Mouse (Mus musculus): ENCODE measurements around the gene Fcgr4.
A peak's percentile ranks its signal among the peaks of the same experiment; 100 is the strongest.
"Not testable (repeated sequence)": the region's sequence is repeated elsewhere in the genome, so short reads cannot be mapped to it uniquely, and the experiment has no call there.

The Fcgr4 gene

GRCm38 (mm10) chr1:171059203-171059602, 40.5 kb downstream of the Fcgr4 start:
- peak; percentile 53 for DNase-seq

- peak; percentile 28 for DNase-seq
Observed at GRCm38 (mm10) chr1:171060392-171060791, 41.7 kb downstream of the Fcgr4 start.

DNA sequence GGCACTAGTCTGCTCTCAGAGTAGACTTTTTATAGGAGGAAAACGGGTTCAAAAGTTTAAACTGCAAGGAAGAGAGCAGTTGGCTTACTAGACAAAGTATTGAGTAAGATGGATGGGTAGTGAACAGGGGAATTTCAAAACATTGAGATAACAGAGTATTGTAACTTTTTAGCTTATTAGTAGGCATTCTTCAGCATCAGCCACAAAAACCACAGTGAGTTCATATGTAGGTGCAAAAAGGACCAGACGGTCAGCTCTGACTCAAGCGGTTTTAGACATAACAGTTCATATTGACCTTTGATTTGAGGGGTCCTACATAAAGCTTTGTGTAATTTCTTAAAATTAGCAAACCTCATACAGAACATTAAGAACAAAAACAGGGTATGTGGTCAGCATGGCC, 42.8 kb downstream of the Fcgr4 start:
- DNase-seq: no peak

- peak; percentile 29 for DNase-seq
Observed at GRCm38 (mm10) chr1:171063569-171064490, 45.1 kb downstream of the Fcgr4 start.

DNA sequence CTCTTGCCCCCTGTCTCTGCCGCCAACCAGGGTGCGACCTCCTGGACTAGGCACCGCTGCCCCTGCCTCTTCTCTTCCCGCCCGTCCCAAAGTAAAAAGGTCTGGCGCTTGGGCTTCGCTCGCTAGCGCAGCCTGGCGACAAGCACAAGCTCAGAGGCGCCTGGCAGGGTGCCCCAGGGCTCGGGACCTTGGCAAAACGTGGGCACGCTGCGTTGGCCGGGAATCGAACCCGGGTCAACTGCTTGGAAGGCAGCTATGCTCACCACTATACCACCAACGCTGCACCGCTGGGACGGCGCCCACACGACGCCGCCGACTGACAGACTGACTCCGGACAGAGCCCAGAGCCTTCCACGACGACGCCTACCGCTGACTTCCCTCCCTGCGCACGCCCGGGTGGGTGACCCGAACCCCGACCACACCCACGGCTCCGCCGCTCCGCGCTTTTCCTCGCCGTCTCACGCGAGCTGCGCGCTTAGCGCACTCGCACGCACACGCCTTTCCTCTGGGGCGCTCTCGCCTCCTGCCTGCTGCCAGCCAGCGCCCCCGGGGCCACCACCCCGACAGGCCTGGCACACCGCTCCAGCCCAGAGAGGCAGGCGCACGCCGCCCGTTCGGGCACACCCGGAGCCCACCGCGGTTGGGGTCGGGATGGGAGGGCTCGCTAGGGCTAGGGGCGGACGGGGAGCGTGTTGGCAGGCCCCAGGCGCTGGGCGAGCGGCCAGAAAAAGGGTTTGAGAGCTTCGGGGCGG, 45.9 kb downstream of the Fcgr4 start, which contains the start of gene Fcgr3:
Gene Fcgr3, minus strand, starts transcription at position 445 of the 752 bp plus-strand sequence.
- DNase-seq: peak; percentile 70

GRCm38 (mm10) chr1:171065243-171065587, 46.5 kb downstream of the Fcgr4 start:
- peak; percentile 47 for DNase-seq

DNA sequence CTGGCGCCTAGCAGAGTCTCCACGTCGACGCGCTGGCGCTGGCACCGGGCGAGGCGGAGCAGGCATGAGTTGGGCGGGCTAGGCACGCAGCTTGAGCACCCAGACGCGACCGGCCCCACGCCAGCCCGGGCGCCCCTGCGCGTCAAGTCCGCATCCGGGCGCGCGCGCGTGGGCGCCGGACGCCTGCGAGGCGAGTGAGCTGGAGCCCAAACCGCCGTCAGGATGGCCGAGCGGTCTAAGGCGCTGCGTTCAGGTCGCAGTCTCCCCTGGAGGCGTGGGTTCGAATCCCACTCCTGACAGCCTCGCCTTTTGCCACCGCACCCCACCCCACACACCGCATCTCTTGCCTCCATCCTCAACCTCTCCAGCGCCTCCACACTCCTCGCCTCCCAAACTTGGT, 47.0 kb downstream of the Fcgr4 start:
- DNase-seq: not testable (repeated sequence)

- not testable (repeated sequence) for DNase-seq
Observed at GRCm38 (mm10) chr1:171066583-171066982, 47.9 kb downstream of the Fcgr4 start.

DNA sequence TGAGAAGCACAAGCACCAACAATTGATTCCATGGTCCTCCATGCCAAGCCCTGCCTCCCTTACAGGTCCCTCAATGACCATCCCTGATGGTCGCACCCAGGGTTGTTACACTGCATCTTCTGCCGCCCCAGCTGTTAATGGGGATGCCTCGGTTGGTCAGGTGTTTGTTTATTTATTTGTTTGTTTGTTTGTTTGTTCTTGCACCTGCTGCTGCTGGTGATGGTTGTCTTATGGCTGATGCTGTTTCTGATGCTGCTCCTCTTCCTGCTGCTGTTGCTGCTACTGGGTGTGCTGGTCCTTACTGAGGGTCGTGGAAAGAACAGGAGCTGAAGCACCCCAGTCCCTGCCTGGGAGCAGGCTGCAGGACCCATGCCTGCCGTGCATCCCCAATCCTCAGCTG, 49.2 kb downstream of the Fcgr4 start:
- DNase-seq: not testable (repeated sequence)

DNA sequence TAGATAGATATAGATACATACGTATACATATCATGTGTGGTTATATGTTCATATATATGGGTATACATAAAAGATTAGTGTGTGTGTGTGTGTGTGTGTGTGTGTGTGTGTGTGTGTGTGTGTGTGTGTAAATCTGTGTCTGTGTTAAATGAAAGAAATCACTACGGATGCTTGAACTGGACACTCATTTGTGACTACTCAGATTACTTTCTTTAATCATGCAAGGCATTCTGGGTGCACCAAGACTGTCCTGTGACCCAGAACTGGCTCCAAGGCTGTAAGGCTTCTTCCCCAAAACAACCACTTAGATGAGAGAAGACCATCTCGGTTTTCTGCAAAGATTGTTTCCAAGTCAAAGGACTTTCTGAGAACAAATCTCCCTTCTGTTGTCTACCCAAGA, 50.8 kb downstream of the Fcgr4 start:
- DNase-seq: not testable (repeated sequence)

GRCm38 (mm10) chr1:171070879-171071278, 52.2 kb downstream of the Fcgr4 start:
- DNase-seq: not testable (repeated sequence)

DNA sequence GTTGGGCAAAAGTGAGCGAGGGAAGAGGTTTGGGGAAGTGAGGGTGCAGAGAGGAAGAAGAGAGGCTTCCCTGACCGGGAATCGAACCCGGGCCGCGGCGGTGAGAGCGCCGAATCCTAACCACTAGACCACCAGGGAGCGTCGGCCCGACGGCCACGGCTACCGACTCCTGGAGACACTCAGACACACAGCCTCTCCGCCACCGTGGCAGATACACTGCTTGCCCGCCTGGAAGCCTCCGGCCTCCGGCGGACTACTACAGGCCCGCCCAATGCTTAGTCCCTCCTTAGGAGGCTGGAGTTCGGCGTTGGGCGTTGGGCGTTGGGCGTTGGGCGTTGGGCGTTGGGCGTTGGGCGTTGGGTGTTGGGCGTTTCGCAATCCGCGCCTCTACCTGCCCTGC, 53.0 kb downstream of the Fcgr4 start:
- DNase-seq: not testable (repeated sequence)

GRCm38 (mm10) chr1:171072217-171072616, 53.5 kb downstream of the Fcgr4 start:
- not testable (repeated sequence) for DNase-seq

- DNase-seq: peak; percentile 33
Observed at GRCm38 (mm10) chr1:171074283-171074682, 55.6 kb downstream of the Fcgr4 start.

DNA sequence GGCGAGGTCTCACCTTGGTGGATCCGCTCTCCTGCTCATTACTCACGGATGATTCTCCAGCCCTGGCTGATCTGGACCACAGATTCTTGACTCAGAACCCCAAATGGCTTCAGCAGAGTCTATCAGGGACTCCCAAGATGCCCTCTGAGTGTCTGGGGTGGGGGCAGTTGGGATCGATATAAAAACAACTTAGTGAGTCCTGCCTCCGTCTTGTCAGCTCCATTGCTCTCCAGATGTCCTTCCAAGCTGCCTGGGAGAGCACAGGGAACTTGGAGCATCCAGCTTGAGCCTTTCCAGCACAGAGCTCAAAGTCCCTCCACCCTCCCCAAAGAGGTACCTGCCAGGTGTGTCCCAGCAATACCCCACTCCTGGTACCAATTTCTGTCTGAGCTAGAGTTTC, 57.5 kb downstream of the Fcgr4 start:
- not testable (repeated sequence) for DNase-seq

DNA sequence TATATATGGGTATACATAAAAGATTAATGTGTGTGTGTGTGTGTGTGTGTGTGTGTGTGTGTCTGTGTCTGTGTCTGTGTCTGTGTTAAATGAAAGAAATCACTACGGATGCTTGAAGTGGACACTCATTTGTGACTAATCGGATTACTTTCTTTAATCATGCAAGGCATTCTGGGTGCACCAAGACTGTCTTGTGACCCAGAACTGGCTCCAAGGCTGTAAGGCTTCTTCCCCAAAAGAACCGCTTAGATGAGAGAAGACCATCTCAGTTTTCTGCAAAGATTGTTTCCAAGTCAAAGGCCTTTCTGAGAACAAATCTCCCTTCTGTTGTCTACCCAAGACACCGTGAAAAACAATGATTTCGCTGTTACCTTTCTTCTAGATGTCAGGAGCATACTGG, 58.5 kb downstream of the Fcgr4 start:
- DNase-seq: not testable (repeated sequence)

- DNase-seq: peak; percentile 36
Observed at GRCm38 (mm10) chr1:171077955-171078354, 59.2 kb downstream of the Fcgr4 start.

- not testable (repeated sequence) for DNase-seq
Observed at GRCm38 (mm10) chr1:171078419-171078818, 59.7 kb downstream of the Fcgr4 start.

DNA sequence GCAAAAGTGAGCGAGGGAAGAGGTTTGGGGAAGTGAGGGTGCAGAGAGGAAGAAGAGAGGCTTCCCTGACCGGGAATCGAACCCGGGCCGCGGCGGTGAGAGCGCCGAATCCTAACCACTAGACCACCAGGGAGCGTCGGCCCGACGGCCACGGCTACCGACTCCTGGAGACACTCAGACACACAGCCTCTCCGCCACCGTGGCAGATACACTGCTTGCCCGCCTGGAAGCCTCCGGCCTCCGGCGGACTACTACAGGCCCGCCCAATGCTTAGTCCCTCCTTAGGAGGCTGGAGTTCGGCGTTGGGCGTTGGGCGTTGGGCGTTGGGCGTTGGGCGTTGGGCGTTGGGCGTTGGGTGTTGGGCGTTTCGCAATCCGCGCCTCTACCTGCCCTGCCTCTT, 60.6 kb downstream of the Fcgr4 start:
- not testable (repeated sequence) for DNase-seq

Measured in lung, postnatal 36 days (tissue).